ENCODE assay signal across 23 mouse cellular contexts in genomic region chr9:58665492-58665891, GRCm38 (mm10).
DNase-seq lines count a peak whose midpoint lies in the region; ATAC-seq lines count a peak whose summit lies in the region.
"Had no signal": no experiment of that assay in that cellular context is flagged by ENCODE, and none has a peak within 500 bp of the region (broad histone marks: within the 10 kb centered on the region; RNA-seq: fewer than 3 reads in every experiment).

No protein-coding gene starts in this region.

- peaks cover 54% of the 10 kb centered on the region for H3K4me1 ChIP-seq in liver, embryonic 12.5 days
- H3K4me1 ChIP-seq: embryonic facial prominence, embryonic 13.5 days; hindbrain, embryonic 12.5 days; hindbrain, embryonic 15.5 days had no signal

- peaks cover 68% of the 10 kb centered on the region for H3K36me3 ChIP-seq in liver, embryonic 12.5 days

- peak overlapping the region; percentile 64 for H3K27ac ChIP-seq in liver, embryonic 12.5 days
- H3K27ac ChIP-seq: embryonic facial prominence, embryonic 10.5 days; embryonic facial prominence, embryonic 13.5 days; forebrain, embryonic 13.5 days; hindbrain, embryonic 12.5 days; hindbrain, embryonic 15.5 days had no signal

- H3K4me3 ChIP-seq in liver, embryonic 12.5 days: no peak overlapping the region
- H3K4me3 ChIP-seq: embryonic facial prominence, embryonic 10.5 days; embryonic facial prominence, embryonic 13.5 days; erythroblast, embryonic 14.5 days; forebrain, embryonic 13.5 days; gastrocnemius, adult 2 months; hindbrain, embryonic 12.5 days; hindbrain, embryonic 15.5 days had no signal

- H3K27me3 ChIP-seq in liver, embryonic 12.5 days (replicated peaks): no peaks in the 10 kb centered on the region
- H3K27me3 ChIP-seq: embryonic facial prominence, embryonic 13.5 days; forebrain, embryonic 13.5 days; hindbrain, embryonic 12.5 days; hindbrain, embryonic 15.5 days had no signal

- DNase-seq in liver: no peak
- peak; percentile 50 to 76 for DNase-seq in urinary bladder, adult 18-20 months (ENCODE audit: low spot score in 2 of 2)
- no peak for DNase-seq in urinary bladder, postnatal 10 days (ENCODE audit: low spot score)
- peak; percentile 52 for DNase-seq in urinary bladder, postnatal 25 days (ENCODE audit: low spot score)
- no peak for DNase-seq in gastrocnemius, adult 8-10 months (ENCODE audit: low spot score in 2 of 2)
- DNase-seq: adrenal gland, adult 2 months; adrenal gland, postnatal 14 days; cerebellum, adult 11 months; cerebellum, adult 2 months; cerebellum, adult 9-11 months; cerebellum, postnatal 25 days; forebrain, postnatal 0 days; gastrocnemius, adult 2 months; gastrocnemius, postnatal 25 days had no signal

- no peaks in the 10 kb centered on the region for H3K9me3 ChIP-seq in liver, embryonic 12.5 days (replicated peaks)
- H3K9me3 ChIP-seq: embryonic facial prominence, embryonic 10.5 days; embryonic facial prominence, embryonic 13.5 days; forebrain, embryonic 13.5 days; hindbrain, embryonic 12.5 days; hindbrain, embryonic 15.5 days had no signal

- no peak overlapping the region for H3K9ac ChIP-seq in liver, embryonic 12.5 days
- H3K9ac ChIP-seq: embryonic facial prominence, embryonic 13.5 days; forebrain, embryonic 13.5 days; forebrain, postnatal 0 days; hindbrain, embryonic 12.5 days; hindbrain, embryonic 15.5 days had no signal

- WGBS in liver, embryonic 12.5 days (ENCODE audit: insufficient replicate concordance): 86% methylated on average over 9 of the region's 9 CpGs

- H3K4me2 ChIP-seq in liver, embryonic 12.5 days: no peak overlapping the region
- H3K4me2 ChIP-seq: embryonic facial prominence, embryonic 13.5 days; forebrain, embryonic 13.5 days; heart, embryonic 11.5 days; hindbrain, embryonic 12.5 days; hindbrain, embryonic 15.5 days had no signal

- ATAC-seq in liver, embryonic 12.5 days: no peak
- ATAC-seq: CD4-positive, CD25-positive, alpha-beta regulatory T cell, adult 4 months; forebrain, embryonic 13.5 days; forebrain, postnatal 0 days had no signal

Comparison
In these comparisons a context has a peak if more than half of its experiments do, and no peak if none do; other contexts are left out.
1. DNase-seq: peak in urinary bladder, adult 18-20 months (2 of 2) and urinary bladder, postnatal 25 days (single experiment); none in liver (single experiment), urinary bladder, postnatal 10 days (single experiment) and gastrocnemius, adult 8-10 months (0 of 2).